ENCODE assay signal across 8 mouse cellular contexts in the genomic region with DNA sequence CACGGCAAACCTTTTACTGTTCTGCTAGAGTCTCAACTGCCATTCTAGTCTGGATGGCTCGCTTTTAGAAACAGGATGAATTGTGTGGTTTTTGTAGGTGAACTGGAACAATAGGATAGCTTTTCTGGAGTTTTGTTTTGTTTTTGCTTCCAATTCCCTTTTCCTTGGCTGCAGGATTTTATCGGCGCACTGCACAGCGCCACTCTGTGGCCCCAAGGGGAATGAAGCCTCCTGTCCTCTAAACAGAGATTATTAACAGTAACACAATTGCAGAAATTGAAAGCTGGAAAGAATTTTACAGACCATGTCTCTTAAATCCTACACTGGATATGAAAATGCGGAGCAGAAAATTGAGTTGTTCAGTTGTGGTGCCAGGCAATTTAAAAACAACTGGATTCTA. TPM values are rescaled to one million over a fixed set of nuclear protein-coding genes. Genes with fewer than 3 reads are reported as not detected.
A peak's percentile ranks its signal among the peaks of the same experiment; 100 is the strongest.
DNase-seq lines count a peak whose midpoint lies in the region; ATAC-seq and TF ChIP-seq lines count a peak whose summit lies in the region.

No protein-coding gene starts in this region.

- POLR2A ChIA-PET in Patski (lab: Charles Lee), result no interaction called here

- no peak overlapping the region for H3K4me3 ChIP-seq in forebrain, embryonic 14.5 days (ENCODE audit: low read depth, low read length)
- no peak overlapping the region for H3K4me3 ChIP-seq in forebrain, embryonic 10.5 days
- no peak overlapping the region for H3K4me3 ChIP-seq in limb, embryonic 14.5 days (replicated peaks; ENCODE audit: low read length)
- no peak overlapping the region for H3K4me3 ChIP-seq in limb, embryonic 10.5 days

- no peaks in the 10 kb centered on the region for H3K36me3 ChIP-seq in forebrain, embryonic 14.5 days (ENCODE audit: control insufficient read depth, insufficient read depth, low read length)
- no peaks in the 10 kb centered on the region for H3K36me3 ChIP-seq in forebrain, embryonic 10.5 days (replicated peaks)
- H3K36me3 ChIP-seq in limb, embryonic 14.5 days (ENCODE audit: control insufficient read depth, insufficient read depth, low read length), result no peaks in the 10 kb centered on the region
- no peaks in the 10 kb centered on the region for H3K36me3 ChIP-seq in limb, embryonic 10.5 days

- no peak for ATAC-seq in forebrain, embryonic 14.5 days
- ATAC-seq in limb, embryonic 14.5 days (ENCODE audit: low FRiP score, low read depth), result no peak
- ATAC-seq in Patski, result no peak
- peak; percentile 55 for ATAC-seq in granulocyte monocyte progenitor cell, adult 5-6 weeks (replicated peaks; ENCODE audit: poor library complexity, severe bottlenecking)

- peak; percentile 86 for TF ChIP-seq CTCF in Patski (IDR thresholded peaks at IDR 0.05)

- H3K9me3 ChIP-seq in forebrain, embryonic 14.5 days (replicated peaks; ENCODE audit: control insufficient read depth, low read length), result no peaks in the 10 kb centered on the region
- H3K9me3 ChIP-seq in forebrain, embryonic 10.5 days, result no peaks in the 10 kb centered on the region
- H3K9me3 ChIP-seq in limb, embryonic 14.5 days (ENCODE audit: control insufficient read depth, low read length), result no peaks in the 10 kb centered on the region
- no peaks in the 10 kb centered on the region for H3K9me3 ChIP-seq in limb, embryonic 10.5 days (replicated peaks)

- H3K4me2 ChIP-seq in forebrain, embryonic 14.5 days (ENCODE audit: low read length), result no peak overlapping the region
- no peak overlapping the region for H3K4me2 ChIP-seq in limb, embryonic 14.5 days (replicated peaks; ENCODE audit: low read depth, low read length, severe bottlenecking)

- H3K27me3 ChIP-seq in forebrain, embryonic 14.5 days (replicated peaks; ENCODE audit: control insufficient read depth, insufficient read depth, low read length), result no peaks in the 10 kb centered on the region
- no peaks in the 10 kb centered on the region; the same call in none of the 2 replicates for H3K27me3 ChIP-seq in forebrain, embryonic 10.5 days (ENCODE audit: poor library complexity, severe bottlenecking)
- H3K27me3 ChIP-seq in limb, embryonic 14.5 days (ENCODE audit: control insufficient read depth, insufficient read depth, low read length), result no peaks in the 10 kb centered on the region
- H3K27me3 ChIP-seq in limb, embryonic 10.5 days (ENCODE audit: low read depth, poor library complexity, severe bottlenecking), result no peaks in the 10 kb centered on the region
- H3K27me3 ChIP-seq in Patski, result peaks cover 18% of the 10 kb centered on the region

- 29% methylated on average over 6 of the region's 6 CpGs for WGBS in forebrain, embryonic 14.5 days
- WGBS in forebrain, embryonic 10.5 days, result 43% methylated on average over 6 of the region's 6 CpGs
- 37% methylated on average over 6 of the region's 6 CpGs for WGBS in limb, embryonic 14.5 days
- WGBS in limb, embryonic 10.5 days, result 42% methylated on average over 6 of the region's 6 CpGs

- no peak overlapping the region for H3K9ac ChIP-seq in forebrain, embryonic 14.5 days (ENCODE audit: low read length)
- H3K9ac ChIP-seq in limb, embryonic 14.5 days (ENCODE audit: low read depth, low read length, severe bottlenecking), result no peak overlapping the region

- in situ Hi-C loops in Patski (cut with MboI; ENCODE audit: low pct_unique_long_range_greater_than_20kb), result loop anchor here (10.0 to 25.0 kb wide), 3 partner anchors 148 to 980 kb away; no protein-coding TSS in a partner anchor

- no peak overlapping the region for H3K27ac ChIP-seq in forebrain, embryonic 14.5 days (ENCODE audit: low read depth, low read length)
- H3K27ac ChIP-seq in forebrain, embryonic 10.5 days, result no peak overlapping the region
- no peak overlapping the region for H3K27ac ChIP-seq in limb, embryonic 14.5 days (replicated peaks; ENCODE audit: low read depth, low read length)
- no peak overlapping the region for H3K27ac ChIP-seq in limb, embryonic 10.5 days

- DNase-seq in forebrain, embryonic 14.5 days (ENCODE audit: low spot score), result peak; percentile 53
- no peak for DNase-seq in forebrain, embryonic 10.5 days (ENCODE audit: extremely low spot score, low spot score)
- DNase-seq in limb, embryonic 14.5 days (ENCODE audit: low spot score), result peak; percentile 29
- DNase-seq in limb, embryonic 10.5 days (ENCODE audit: low spot score), result no peak
- DNase-seq in Patski (ENCODE audit: low read depth, low spot score), result no peak
- DNase-seq in c-Kit-positive CD71-positive TER-119-positive erythroid progenitor cells, embryonic 14.5 days (ENCODE audit: low spot score), result no peak
- DNase-seq in frontal cortex, postnatal 14 days (ENCODE audit: low spot score in 2 of 2), result no peak

- TF ChIP-seq POLR2A in limb, embryonic 14.5 days (IDR thresholded peaks at IDR 0.05; ENCODE audit: borderline replicate concordance, extremely low read depth, insufficient read depth, insufficient read length), result no peak

- CTCF ChIA-PET in Patski (lab: Charles Lee), result interaction anchor here (0.9 to 3.1 kb wide), 6 partner anchors 10 to 225 kb away, joined by 3 to 10 read pairs (median 4); no protein-coding TSS in a partner anchor

- H3K4me1 ChIP-seq in forebrain, embryonic 14.5 days (ENCODE audit: control insufficient read depth, insufficient read depth, low read length), result no peaks in the 10 kb centered on the region
- no peaks in the 10 kb centered on the region for H3K4me1 ChIP-seq in forebrain, embryonic 10.5 days
- no peaks in the 10 kb centered on the region for H3K4me1 ChIP-seq in limb, embryonic 14.5 days (ENCODE audit: control insufficient read depth, insufficient read depth, low read length)
- no peaks in the 10 kb centered on the region for H3K4me1 ChIP-seq in limb, embryonic 10.5 days

RNA-seq across cellular contexts. Expression of a gene that starts 18.6 kb away (rescaled TPM):
- 0.42 and 0.99 TPM in 2 replicates for polyA plus RNA-seq in forebrain, embryonic 14.5 days (2014; fragmentation: Nextera tagmentation; extraction: Ambion mirVana)
- polyA plus RNA-seq in forebrain, embryonic 10.5 days (2016; fragmentation: Nextera tagmentation; extraction: Ambion mirVana), result 0.12 and 0.26 TPM in 2 replicates
- polyA plus RNA-seq in limb, embryonic 14.5 days (2012; rRNA removed), result 0.04 and 0.06 TPM in 2 replicates
- polyA plus RNA-seq in limb, embryonic 14.5 days (2014; fragmentation: Nextera tagmentation; extraction: Ambion mirVana), result 0.08 TPM in 1 of 2 replicates, not detected in the other
- polyA plus RNA-seq in limb, embryonic 10.5 days (2016; fragmentation: Nextera tagmentation; extraction: Ambion mirVana), result 0.10 and 0.15 TPM in 2 replicates
- not detected for polyA plus RNA-seq in Patski (2021)
- not detected in 2 replicates for total RNA-seq in granulocyte monocyte progenitor cell, adult 5-6 weeks (2014; fragmentation: Nextera tagmentation)
- not detected in 2 replicates for total RNA-seq in granulocyte monocyte progenitor cell, adult 5-6 weeks (2017)

RNA-seq across cellular contexts. Expression of a gene that starts 21.9 kb away (rescaled TPM):
- 0.08 TPM in 1 of 2 replicates, not detected in the other for polyA plus RNA-seq in forebrain, embryonic 14.5 days (2014; fragmentation: Nextera tagmentation; extraction: Ambion mirVana)
- polyA plus RNA-seq in forebrain, embryonic 10.5 days (2016; fragmentation: Nextera tagmentation; extraction: Ambion mirVana), result 0.10 TPM in 1 of 2 replicates, not detected in the other
- 0.15 and 0.21 TPM in 2 replicates for polyA plus RNA-seq in limb, embryonic 14.5 days (2012; rRNA removed)
- 0.29 and 0.32 TPM in 2 replicates for polyA plus RNA-seq in limb, embryonic 14.5 days (2014; fragmentation: Nextera tagmentation; extraction: Ambion mirVana)
- 0.08 and 0.16 TPM in 2 replicates for polyA plus RNA-seq in limb, embryonic 10.5 days (2016; fragmentation: Nextera tagmentation; extraction: Ambion mirVana)
- not detected for polyA plus RNA-seq in Patski (2021)
- not detected in 2 replicates for total RNA-seq in granulocyte monocyte progenitor cell, adult 5-6 weeks (2014; fragmentation: Nextera tagmentation)
- total RNA-seq in granulocyte monocyte progenitor cell, adult 5-6 weeks (2017), result 0.10 TPM in 1 of 2 replicates, not detected in the other

Comparison
In these comparisons a context has a peak if more than half of its experiments do, and no peak if none do; other contexts are left out.
1. DNase-seq: peak in forebrain, embryonic 14.5 days (single experiment) and limb, embryonic 14.5 days (single experiment); none in forebrain, embryonic 10.5 days (single experiment), limb, embryonic 10.5 days (single experiment), Patski (single experiment), c-Kit-positive CD71-positive TER-119-positive erythroid progenitor cells, embryonic 14.5 days (single experiment) and frontal cortex, postnatal 14 days (0 of 2).